Mouse (Mus musculus) hindbrain, embryonic 12.5 days (tissue): ENCODE measurements around the gene Ampd2. TPM values are rescaled to one million over a fixed set of nuclear protein-coding genes. Genes with fewer than 3 reads are reported as not detected.

Experiments used
- ATAC-seq: fragments of 200-750 bp; cut with Nextera tagmentation; 2 replicates; pipeline ENCODE4 v1.8.0; 2017; ENCODE audit warnings: moderate TSS enrichment; ENCODE audit not compliant: low FRiP score
- H3K27ac ChIP-seq: fragments of 300-500 bp; sonication (generic); 2 replicates; pipeline ENCODE4 v1.5.1; 2016; ENCODE audit warnings: mild to moderate bottlenecking
- H3K27me3 ChIP-seq: fragments of 300-500 bp; sonication (generic); 2 replicates; pipeline ENCODE4 v1.6.1; 2016; ENCODE audit warnings: mild to moderate bottlenecking
- H3K36me3 ChIP-seq: fragments of 300-500 bp; sonication (generic); 2 replicates; pipeline ENCODE4 v1.6.1; 2016; ENCODE audit warnings: mild to moderate bottlenecking
- H3K4me1 ChIP-seq: fragments of 300-500 bp; sonication (generic); 2 replicates; pipeline ENCODE4 v1.6.1; 2016
- H3K4me2 ChIP-seq: fragments of 300-500 bp; sonication (generic); replicated peaks from 2 replicates; pipeline ENCODE4 v1.6.1; 2016; ENCODE audit warnings: mild to moderate bottlenecking
- H3K4me3 ChIP-seq: fragments of 300-500 bp; sonication (generic); 2 replicates; pipeline ENCODE4 v1.5.1; 2016; ENCODE audit warnings: mild to moderate bottlenecking
- H3K9ac ChIP-seq: fragments of 300-500 bp; sonication (generic); 2 replicates; pipeline ENCODE4 v1.6.1; 2016; ENCODE audit warnings: mild to moderate bottlenecking, moderate library complexity
- H3K9me3 ChIP-seq: fragments of 300-500 bp; sonication (generic); replicated peaks from 2 replicates; pipeline ENCODE4 v1.6.1; 2016; ENCODE audit warnings: mild to moderate bottlenecking
- WGBS: fragments of 180-500 bp; shearing (Covaris S2); methylation state at CpG from one replicate; pipeline ENCODE4 v1.1.7; 2016; 5-methylcytosine and 5-hydroxymethylcytosine counted together
- polyA plus RNA-seq: library from polyadenylated mRNA; unstranded; fragments of >200 nt; fragmentation: Nextera tagmentation; extraction: Ambion mirVana; gene quantifications from 2 replicates; pipeline ENCODE4 v1.2.1, GENCODE M21; 2016

The Ampd2 gene
- polyA plus RNA-seq, 1 experiment from 2014 or later: 46.5 TPM

- Histone ChIP-seq H3K4me2 (no peak overlapping the region), H3K4me1 (peaks cover 8% of the 10 kb centered on the region), H3K27me3 (no peaks in the 10 kb centered on the region), H3K4me3 (no peak overlapping the region), H3K36me3 (no peaks in the 10 kb centered on the region), H3K9me3 (no peaks in the 10 kb centered on the region), H3K27ac (no peak overlapping the region), H3K9ac (no peak overlapping the region)
- ATAC-seq: no peak
- 67% methylated on average over 6 of the region's 6 CpGs for WGBS
Observed at GRCm38 (mm10) chr3:108093306-108093705, 6.9 kb upstream of the Ampd2 start.

GRCm38 (mm10) chr3:108092536-108093115, 6.2 kb upstream of the Ampd2 start, which contains the start of gene Gnat2:
Gene Gnat2 (plus strand): TSS chr3:108092789.
- Histone ChIP-seq H3K4me1 (peaks cover 8% of the 10 kb centered on the region), H3K36me3 (no peaks in the 10 kb centered on the region), H3K4me3 (no peak within 1 kb of the TSS), H3K9me3 (no peaks in the 10 kb centered on the region), H3K4me2 (no peak within 1 kb of the TSS), H3K27ac (no peak within 1 kb of the TSS), H3K9ac (no peak within 1 kb of the TSS), H3K27me3 (no peaks in the 10 kb centered on the region)
- no peak for ATAC-seq
- 85% methylated on average over 15 of the region's 15 CpGs for WGBS

GRCm38 (mm10) chr3:108092030-108092429, 5.6 kb upstream of the Ampd2 start:
- Histone ChIP-seq H3K4me2 (no peak overlapping the region), H3K9ac (no peak overlapping the region), H3K4me1 (peaks cover 8% of the 10 kb centered on the region), H3K4me3 (no peak overlapping the region), H3K36me3 (no peaks in the 10 kb centered on the region), H3K9me3 (no peaks in the 10 kb centered on the region), H3K27ac (no peak overlapping the region), H3K27me3 (no peaks in the 10 kb centered on the region)
- no peak for ATAC-seq
- 73% methylated on average over 6 of the region's 6 CpGs for WGBS

- H3K4me2 ChIP-seq: no peak overlapping the region
- WGBS: 85% methylated on average over 2 of the region's 2 CpGs
- no peak overlapping the region for H3K4me3 ChIP-seq
- H3K4me1 ChIP-seq: peaks cover 21% of the 10 kb centered on the region
- no peak for ATAC-seq
- no peak overlapping the region for H3K9ac ChIP-seq
- no peaks in the 10 kb centered on the region for H3K36me3 ChIP-seq
- no peak overlapping the region for H3K27ac ChIP-seq
- no peaks in the 10 kb centered on the region for H3K9me3 ChIP-seq
- no peaks in the 10 kb centered on the region for H3K27me3 ChIP-seq
Observed at GRCm38 (mm10) chr3:108090561-108090960, 4.1 kb upstream of the Ampd2 start.

- H3K4me1 ChIP-seq: peaks cover 23% of the 10 kb centered on the region
- H3K27ac ChIP-seq: no peak overlapping the region
- ATAC-seq: no peak
- no peaks in the 10 kb centered on the region for H3K36me3 ChIP-seq
- H3K4me2 ChIP-seq: no peak overlapping the region
- H3K27me3 ChIP-seq: no peaks in the 10 kb centered on the region
- H3K4me3 ChIP-seq: no peak overlapping the region
- 38% methylated on average over 2 of the region's 2 CpGs for WGBS
- H3K9ac ChIP-seq: no peak overlapping the region
- H3K9me3 ChIP-seq: no peaks in the 10 kb centered on the region
Observed at GRCm38 (mm10) chr3:108089916-108090315, 3.5 kb upstream of the Ampd2 start.

- no peaks in the 10 kb centered on the region for H3K36me3 ChIP-seq
- H3K4me3 ChIP-seq: no peak overlapping the region
- H3K4me1 ChIP-seq: peaks cover 33% of the 10 kb centered on the region
- H3K9ac ChIP-seq: peak overlapping the region; percentile 13; the same call in 1 of the 2 replicates
- no peak for ATAC-seq
- H3K4me2 ChIP-seq: no peak overlapping the region
- no peak overlapping the region for H3K27ac ChIP-seq
- 30% methylated on average over 5 of the region's 5 CpGs for WGBS
- no peaks in the 10 kb centered on the region for H3K27me3 ChIP-seq
- H3K9me3 ChIP-seq: no peaks in the 10 kb centered on the region
Observed at GRCm38 (mm10) chr3:108088842-108089380, 2.5 kb upstream of the Ampd2 start.

GRCm38 (mm10) chr3:108087329-108087728, 878 bp upstream of the Ampd2 start:
- Histone ChIP-seq H3K27me3 (no peaks in the 10 kb centered on the region), H3K4me2 (no peak overlapping the region), H3K9me3 (no peaks in the 10 kb centered on the region), H3K4me3 (no peak overlapping the region), H3K36me3 (no peaks in the 10 kb centered on the region), H3K27ac (no peak overlapping the region), H3K4me1 (peaks cover 49% of the 10 kb centered on the region), H3K9ac (no peak overlapping the region)
- 78% methylated on average over 3 of the region's 3 CpGs for WGBS
- no peak for ATAC-seq

- Histone ChIP-seq H3K27ac (peak overlapping the region; percentile 90), H3K4me1 (peaks cover 57% of the 10 kb centered on the region), H3K4me2 (peak overlapping the region; percentile 100), H3K4me3 (peak overlapping the region; percentile 63), H3K36me3 (no peaks in the 10 kb centered on the region), H3K9ac (peak overlapping the region; percentile 78), H3K27me3 (no peaks in the 10 kb centered on the region), H3K9me3 (no peaks in the 10 kb centered on the region)
- ATAC-seq: peak; percentile 71
- under 1% methylated on average over 31 of the region's 31 CpGs for WGBS
Observed at GRCm38 (mm10) chr3:108085721-108086469, 556 bp downstream of the Ampd2 start.

GRCm38 (mm10) chr3:108085281-108085720, 1.1 kb downstream of the Ampd2 start:
- 0% methylated on average over 14 of the region's 14 CpGs for WGBS
- H3K9ac ChIP-seq: peak overlapping the region; percentile 78
- no peaks in the 10 kb centered on the region for H3K27me3 ChIP-seq
- peak; percentile 85 for ATAC-seq
- peak overlapping the region; percentile 63 for H3K4me3 ChIP-seq
- peaks cover 57% of the 10 kb centered on the region for H3K4me1 ChIP-seq
- H3K4me2 ChIP-seq: peak overlapping the region; percentile 100
- peaks cover 5% of the 10 kb centered on the region; the same call in 1 of the 2 replicates for H3K36me3 ChIP-seq
- H3K9me3 ChIP-seq: no peaks in the 10 kb centered on the region
- peak overlapping the region; percentile 90 for H3K27ac ChIP-seq

- peak; percentile 39 for ATAC-seq
- Histone ChIP-seq H3K36me3 (peaks cover 7% of the 10 kb centered on the region; the same call in 1 of the 2 replicates), H3K9me3 (no peaks in the 10 kb centered on the region), H3K27ac (peak overlapping the region; percentile 90), H3K4me2 (peak overlapping the region; percentile 100), H3K27me3 (no peaks in the 10 kb centered on the region), H3K4me3 (peak overlapping the region; percentile 63), H3K4me1 (peaks cover 57% of the 10 kb centered on the region), H3K9ac (peak overlapping the region; percentile 78)
- 13% methylated on average over 13 of the region's 13 CpGs for WGBS
Observed at GRCm38 (mm10) chr3:108084767-108085270, 1.6 kb downstream of the Ampd2 start.

- H3K4me1 ChIP-seq: peaks cover 51% of the 10 kb centered on the region
- no peak overlapping the region for H3K9ac ChIP-seq
- H3K9me3 ChIP-seq: no peaks in the 10 kb centered on the region
- no peak for ATAC-seq
- H3K36me3 ChIP-seq: peaks cover 11% of the 10 kb centered on the region
- no peak overlapping the region for H3K4me3 ChIP-seq
- no peak overlapping the region for H3K27ac ChIP-seq
- peak overlapping the region; percentile 100 for H3K4me2 ChIP-seq
- no peaks in the 10 kb centered on the region for H3K27me3 ChIP-seq
- WGBS: 82% methylated on average over 4 of the region's 4 CpGs
Observed at GRCm38 (mm10) chr3:108083904-108084407, 2.5 kb downstream of the Ampd2 start.

- Histone ChIP-seq H3K36me3 (peaks cover 17% of the 10 kb centered on the region), H3K27me3 (no peaks in the 10 kb centered on the region), H3K9me3 (no peaks in the 10 kb centered on the region), H3K9ac (0 out of 2 replicates have a peak overlapping the region, but pooled peaks have one; percentile 9), H3K4me3 (no peak overlapping the region), H3K4me1 (peaks cover 49% of the 10 kb centered on the region), H3K27ac (no peak overlapping the region), H3K4me2 (no peak overlapping the region)
- 55% methylated on average over 2 of the region's 2 CpGs for WGBS
- no peak for ATAC-seq
Observed at GRCm38 (mm10) chr3:108083161-108083560, 3.3 kb downstream of the Ampd2 start.
